28 mouse cellular contexts compared by ENCODE assay signal in genomic region chr11:112121831-112122230, GRCm38 (mm10).
DNase-seq lines count a peak whose midpoint lies in the region; ATAC-seq lines count a peak whose summit lies in the region.
"Had no signal": no experiment of that assay in that cellular context is flagged by ENCODE, and none has a peak within 500 bp of the region (broad histone marks: within the 10 kb centered on the region; RNA-seq: fewer than 3 reads in every experiment).

No protein-coding gene starts in this region.

- peak; percentile 7 for DNase-seq in layer of hippocampus, adult 9-11 months
- no peak for DNase-seq in layer of hippocampus, postnatal 25 days (ENCODE audit: extremely low spot score in 1 of 2, low spot score in 1 of 2)
- peak; percentile 49 to 67 for DNase-seq in right cerebral cortex, postnatal 10 days (ENCODE audit: low spot score in 2 of 2)
- DNase-seq in right cerebral cortex, postnatal 14 days = no peak
- DNase-seq in limb, embryonic 10.5 days (ENCODE audit: low spot score) = peak; percentile 8
- DNase-seq in thymus, adult 18-20 months = no peak
- DNase-seq: adrenal gland, postnatal 14 days; cerebellum, adult 2 months; cerebellum, postnatal 25 days; gastrocnemius, postnatal 14 days; heart, postnatal 36 days; kidney, adult 2 months; kidney, postnatal 36 days; liver, postnatal 0 days; right cerebral cortex, postnatal 25 days; spleen, adult 18-20 months; thymus, adult 2 months had no signal

- no peaks in the 10 kb centered on the region for H3K4me1 ChIP-seq in forebrain, embryonic 16.5 days (replicated peaks; ENCODE audit: control insufficient read depth, insufficient read depth, low read length)
- H3K4me1 ChIP-seq in forebrain, embryonic 13.5 days = peaks cover 3% of the 10 kb centered on the region; the same call in 1 of the 2 replicates
- H3K4me1 ChIP-seq in limb, embryonic 10.5 days = peaks cover 46% of the 10 kb centered on the region
- H3K4me1 ChIP-seq: hindbrain, embryonic 12.5 days; intestine, embryonic 15.5 days; liver, embryonic 12.5 days; megakaryocyte, embryonic 14.5 days; midbrain, embryonic 13.5 days; neural tube, embryonic 13.5 days had no signal

- ATAC-seq in forebrain, embryonic 16.5 days = peak; percentile 50
- ATAC-seq in forebrain, embryonic 13.5 days = no peak
- ATAC-seq: CD4-positive, CD25-positive, alpha-beta regulatory T cell, adult 4 months; hindbrain, postnatal 0 days; intestine, embryonic 15.5 days; liver, embryonic 12.5 days; liver, postnatal 0 days; midbrain, embryonic 13.5 days had no signal

- no peak overlapping the region for H3K27ac ChIP-seq in forebrain, embryonic 16.5 days (ENCODE audit: low read length)
- H3K27ac ChIP-seq in forebrain, embryonic 13.5 days = no peak overlapping the region
- no peak overlapping the region for H3K27ac ChIP-seq in limb, embryonic 10.5 days
- H3K27ac ChIP-seq: hindbrain, embryonic 12.5 days; hindbrain, postnatal 0 days; intestine, embryonic 15.5 days; liver, embryonic 12.5 days; midbrain, embryonic 13.5 days; neural tube, embryonic 13.5 days had no signal

- H3K9ac ChIP-seq in forebrain, embryonic 16.5 days (replicated peaks; ENCODE audit: low read depth, low read length) = no peak overlapping the region
- no peak overlapping the region for H3K9ac ChIP-seq in forebrain, embryonic 13.5 days
- H3K9ac ChIP-seq: hindbrain, embryonic 12.5 days; intestine, embryonic 15.5 days; liver, embryonic 12.5 days; liver, postnatal 0 days; midbrain, embryonic 13.5 days; neural tube, embryonic 13.5 days had no signal

- H3K27me3 ChIP-seq in forebrain, embryonic 16.5 days (replicated peaks; ENCODE audit: control insufficient read depth, insufficient read depth, low read length) = no peaks in the 10 kb centered on the region
- no peaks in the 10 kb centered on the region for H3K27me3 ChIP-seq in forebrain, embryonic 13.5 days
- H3K27me3 ChIP-seq in limb, embryonic 10.5 days (ENCODE audit: low read depth, poor library complexity, severe bottlenecking) = no peaks in the 10 kb centered on the region
- H3K27me3 ChIP-seq: hindbrain, embryonic 12.5 days; intestine, embryonic 15.5 days; liver, embryonic 12.5 days; megakaryocyte, embryonic 14.5 days; midbrain, embryonic 13.5 days; neural tube, embryonic 13.5 days had no signal

- H3K4me3 ChIP-seq in forebrain, embryonic 16.5 days (replicated peaks; ENCODE audit: low read length) = no peak overlapping the region
- no peak overlapping the region for H3K4me3 ChIP-seq in forebrain, embryonic 13.5 days
- H3K4me3 ChIP-seq in limb, embryonic 10.5 days = no peak overlapping the region
- H3K4me3 ChIP-seq: hindbrain, embryonic 12.5 days; intestine, embryonic 15.5 days; liver, embryonic 12.5 days; megakaryocyte, embryonic 14.5 days; midbrain, embryonic 13.5 days; neural tube, embryonic 13.5 days had no signal

- 30% methylated on average over 5 of the region's 5 CpGs for WGBS in forebrain, embryonic 16.5 days
- 45% methylated on average over 5 of the region's 5 CpGs for WGBS in forebrain, embryonic 13.5 days
- WGBS in limb, embryonic 10.5 days = 60% methylated on average over 5 of the region's 5 CpGs

- H3K9me3 ChIP-seq in forebrain, embryonic 16.5 days (ENCODE audit: control insufficient read depth, low read length) = no peaks in the 10 kb centered on the region
- no peaks in the 10 kb centered on the region for H3K9me3 ChIP-seq in forebrain, embryonic 13.5 days (replicated peaks)
- H3K9me3 ChIP-seq in limb, embryonic 10.5 days (replicated peaks) = no peaks in the 10 kb centered on the region
- H3K9me3 ChIP-seq: hindbrain, embryonic 12.5 days; intestine, embryonic 15.5 days; liver, embryonic 12.5 days; midbrain, embryonic 13.5 days; neural tube, embryonic 13.5 days had no signal

- H3K36me3 ChIP-seq in forebrain, embryonic 16.5 days (ENCODE audit: control insufficient read depth, insufficient read depth) = no peaks in the 10 kb centered on the region
- no peaks in the 10 kb centered on the region for H3K36me3 ChIP-seq in forebrain, embryonic 13.5 days (ENCODE audit: poor library complexity, severe bottlenecking)
- H3K36me3 ChIP-seq in limb, embryonic 10.5 days = no peaks in the 10 kb centered on the region
- H3K36me3 ChIP-seq: hindbrain, embryonic 12.5 days; intestine, embryonic 15.5 days; liver, embryonic 12.5 days; midbrain, embryonic 13.5 days; neural tube, embryonic 13.5 days had no signal

- H3K4me2 ChIP-seq in forebrain, embryonic 16.5 days (ENCODE audit: low read length) = no peak overlapping the region
- H3K4me2 ChIP-seq in forebrain, embryonic 13.5 days = no peak overlapping the region
- H3K4me2 ChIP-seq: heart, embryonic 11.5 days; hindbrain, embryonic 12.5 days; intestine, embryonic 15.5 days; liver, embryonic 12.5 days; midbrain, embryonic 13.5 days; neural tube, embryonic 13.5 days had no signal

Comparison
In these comparisons a context has a peak if more than half of its experiments do, and no peak if none do; other contexts are left out.
1. DNase-seq: peak in layer of hippocampus, adult 9-11 months (single experiment), right cerebral cortex, postnatal 10 days (2 of 2) and limb, embryonic 10.5 days (single experiment); none in layer of hippocampus, postnatal 25 days (0 of 2), right cerebral cortex, postnatal 14 days (single experiment) and thymus, adult 18-20 months (0 of 2).